Mouse (Mus musculus) midbrain, embryonic 16.5 days (tissue): ENCODE measurements around the gene Lage3. TPM values are rescaled to one million over a fixed set of nuclear protein-coding genes. Genes with fewer than 3 reads are reported as not detected.
A peak's percentile ranks its signal among the peaks of the same experiment; 100 is the strongest.
"Not testable (repeated sequence)": the region's sequence is repeated elsewhere in the genome, so short reads cannot be mapped to it uniquely, and the experiment has no call there.

Experiments used
- ATAC-seq: fragments of 200-750 bp; cut with Nextera tagmentation; 2 replicates; pipeline ENCODE4 v1.8.0; 2017; ENCODE audit warnings: moderate TSS enrichment
- H3K27ac ChIP-seq: fragments of 300-500 bp; sonication (generic); 2 replicates; pipeline ENCODE4 v1.5.1; 2014; ENCODE audit warnings: mild to moderate bottlenecking, low read length, mixed read lengths
- H3K27me3 ChIP-seq: fragments of 300-500 bp; sonication (generic); 2 replicates; pipeline ENCODE4 v1.6.1; 2014; ENCODE audit warnings: low read depth, low read length, mixed read lengths; ENCODE audit not compliant: control insufficient read depth, insufficient read depth
- H3K36me3 ChIP-seq: fragments of 300-500 bp; sonication (generic); 2 replicates; pipeline ENCODE4 v1.6.1; 2014; ENCODE audit warnings: mild to moderate bottlenecking, low read length, moderate library complexity, mixed read lengths; ENCODE audit not compliant: control insufficient read depth, insufficient read depth
- H3K4me1 ChIP-seq: fragments of 300-500 bp; sonication (generic); 2 replicates; pipeline ENCODE4 v1.6.1; 2014; ENCODE audit warnings: mild to moderate bottlenecking, low read length, mixed read lengths; ENCODE audit not compliant: control insufficient read depth, insufficient read depth
- H3K4me2 ChIP-seq: fragments of 300-500 bp; sonication (generic); 2 replicates; pipeline ENCODE4 v1.6.1; 2014; ENCODE audit warnings: mild to moderate bottlenecking, low read length, mixed read lengths
- H3K4me3 ChIP-seq: fragments of 300-500 bp; sonication (generic); 2 replicates; pipeline ENCODE4 v1.5.1; 2014; ENCODE audit warnings: low read depth, mild to moderate bottlenecking, low read length, moderate library complexity, mixed read lengths
- H3K9ac ChIP-seq: fragments of 300-500 bp; sonication (generic); 2 replicates; pipeline ENCODE4 v1.6.1; 2014; ENCODE audit warnings: low read depth, low read length, mixed read lengths
- H3K9me3 ChIP-seq: fragments of 300-500 bp; sonication (generic); replicated peaks from 2 replicates; pipeline ENCODE4 v1.6.1; 2014; ENCODE audit warnings: mild to moderate bottlenecking, low read length, mixed read lengths; ENCODE audit not compliant: control insufficient read depth, poor library complexity, severe bottlenecking
- WGBS: fragments of 180-500 bp; shearing (Covaris S2); extraction: QIAGEN DNeasy Blood & Tissue Kit; methylation state at CpG from one replicate; pipeline ENCODE4 v1.1.7; 2014; 5-methylcytosine and 5-hydroxymethylcytosine counted together
- polyA plus RNA-seq: library from polyadenylated mRNA; unstranded; fragments of >200 nt; fragmentation: Nextera tagmentation; extraction: Ambion mirVana; gene quantifications from 2 replicates; pipeline ENCODE4 v1.2.1, GENCODE M21; 2015

Lage3 gene
- polyA plus RNA-seq, 1 experiment from 2014 or later: 63.2 TPM

DNA sequence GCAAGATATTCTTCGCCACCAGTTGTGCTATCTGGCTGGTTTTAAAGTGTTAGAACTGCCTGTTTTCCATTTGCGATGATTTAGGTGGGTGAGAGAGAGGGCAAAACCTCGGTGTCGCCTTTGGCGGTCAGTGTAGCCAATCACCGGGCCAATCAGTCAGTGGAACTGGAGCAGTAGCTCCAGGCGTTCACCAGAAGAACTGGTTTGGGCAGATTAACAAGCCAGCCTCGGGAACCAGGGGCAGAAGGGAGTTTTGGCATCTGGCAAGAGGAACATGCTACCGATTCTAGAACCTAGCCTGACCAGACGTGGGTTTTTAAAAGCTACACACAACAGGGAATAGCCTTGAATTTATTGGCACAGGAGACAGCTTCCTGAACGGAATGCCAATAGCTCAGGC lies 5.8 kb upstream of the Lage3 start:
- no peaks in the 10 kb centered on the region for H3K27me3 ChIP-seq
- no peaks in the 10 kb centered on the region for H3K9me3 ChIP-seq
- no peaks in the 10 kb centered on the region for H3K36me3 ChIP-seq
- no peak overlapping the region for H3K4me2 ChIP-seq
- no peak for ATAC-seq
- H3K4me3 ChIP-seq: no peak overlapping the region
- H3K9ac ChIP-seq: no peak overlapping the region
- no peaks in the 10 kb centered on the region for H3K4me1 ChIP-seq
- WGBS: 57% methylated on average over 11 of the region's 11 CpGs
- H3K27ac ChIP-seq: no peak overlapping the region

- not testable (repeated sequence) for H3K4me1 ChIP-seq, H3K27me3 ChIP-seq, ATAC-seq, H3K4me2 ChIP-seq, H3K27ac ChIP-seq, H3K36me3 ChIP-seq, H3K9ac ChIP-seq, H3K9me3 ChIP-seq, H3K4me3 ChIP-seq
- WGBS: 100% methylated on average over 2 of the region's 3 CpGs
Measured at GRCm38 (mm10) chrX:74357069-74357468, 3.7 kb upstream of the Lage3 start.

GRCm38 (mm10) chrX:74352645-74353466 lies 562 bp downstream of the Lage3 start:
- Histone ChIP-seq H3K4me1 (peaks cover 2% of the 10 kb centered on the region; the same call in 1 of the 2 replicates), H3K9me3 (no peaks in the 10 kb centered on the region), H3K36me3 (no peaks in the 10 kb centered on the region), H3K27ac (peak overlapping the region; percentile 64), H3K27me3 (no peaks in the 10 kb centered on the region), H3K9ac (peak overlapping the region; percentile 61), H3K4me2 (peak overlapping the region; percentile 67), H3K4me3 (peak overlapping the region; percentile 39)
- WGBS: 20% methylated on average over 13 of the region's 13 CpGs
- peak; percentile 71 for ATAC-seq

- Histone ChIP-seq H3K9me3 (no peaks in the 10 kb centered on the region), H3K9ac (peak overlapping the region; percentile 73), H3K27ac (peak overlapping the region; percentile 89), H3K4me3 (peak overlapping the region; percentile 54), H3K36me3 (0 out of 2 replicates have a peak, but pooled peaks cover 5% of the 10 kb centered on the region), H3K27me3 (no peaks in the 10 kb centered on the region), H3K4me2 (peak overlapping the region; percentile 84), H3K4me1 (peaks cover 31% of the 10 kb centered on the region)
- ATAC-seq: no peak
- 26% methylated on average over 2 of the region's 2 CpGs for WGBS
Measured at GRCm38 (mm10) chrX:74330166-74330930, 23.1 kb downstream of the Lage3 start.

DNA sequence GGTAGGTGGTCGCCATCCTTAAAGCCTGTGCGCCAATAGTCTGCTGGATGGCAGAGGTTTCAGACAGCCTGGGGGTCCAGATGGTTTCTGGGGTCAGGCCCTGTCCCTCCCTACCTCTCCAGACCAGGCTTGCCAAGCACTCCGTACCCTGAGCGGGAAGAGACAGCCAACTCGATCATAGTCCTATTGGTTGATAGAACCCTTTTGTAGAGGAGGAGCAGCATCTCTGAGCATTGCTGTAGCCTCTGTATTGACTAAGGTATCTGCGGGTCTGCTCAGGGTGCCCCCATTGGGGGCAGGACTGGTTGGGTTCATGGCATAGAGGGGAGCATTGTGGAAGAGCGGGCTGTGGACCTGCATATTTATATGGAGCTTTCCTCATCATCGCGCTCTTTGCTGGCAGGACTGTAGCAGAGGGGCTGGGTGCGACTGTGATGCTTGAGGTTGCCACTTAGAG lies 24.2 kb downstream of the Lage3 start:
- Histone ChIP-seq H3K27me3 (no peaks in the 10 kb centered on the region), H3K4me3 (peak overlapping the region; percentile 54), H3K27ac (peak overlapping the region; percentile 89), H3K4me1 (peaks cover 31% of the 10 kb centered on the region), H3K9me3 (no peaks in the 10 kb centered on the region), H3K4me2 (peak overlapping the region; percentile 84), H3K36me3 (0 out of 2 replicates have a peak, but pooled peaks cover 5% of the 10 kb centered on the region), H3K9ac (peak overlapping the region; percentile 73)
- peak; percentile 74 for ATAC-seq
- 32% methylated on average over 10 of the region's 10 CpGs for WGBS

- Histone ChIP-seq H3K27ac (peak within 1 kb of the TSS; percentile 89), H3K36me3 (0 out of 2 replicates have a peak, but pooled peaks cover 3% of the 10 kb centered on the region), H3K4me1 (peaks cover 31% of the 10 kb centered on the region), H3K9ac (peak within 1 kb of the TSS; percentile 73), H3K4me3 (peak within 1 kb of the TSS; percentile 54), H3K4me2 (peak within 1 kb of the TSS; percentile 84), H3K27me3 (no peaks in the 10 kb centered on the region), H3K9me3 (no peaks in the 10 kb centered on the region)
- ATAC-seq: peak; percentile 95
- 25% methylated on average over 27 of the region's 30 CpGs for WGBS
Measured at GRCm38 (mm10) chrX:74328725-74329161, 24.7 kb downstream of the Lage3 start, which contains the start of gene Plxna3. Gene Plxna3 (plus strand): TSS chrX:74329066.

- peak within 1 kb of the TSS; percentile 73 for H3K9ac ChIP-seq
- H3K9me3 ChIP-seq: no peaks in the 10 kb centered on the region
- peak within 1 kb of the TSS; percentile 85 for H3K27ac ChIP-seq
- ATAC-seq: peak; percentile 95
- peaks cover 9% of the 10 kb centered on the region for H3K4me1 ChIP-seq
- WGBS: 24% methylated on average over 40 of the region's 59 CpGs
- H3K27me3 ChIP-seq: no peaks in the 10 kb centered on the region
- H3K4me3 ChIP-seq: peak within 1 kb of the TSS; percentile 61
- H3K4me2 ChIP-seq: peak within 1 kb of the TSS; percentile 76
- no peaks in the 10 kb centered on the region; the same call in 1 of the 2 replicates for H3K36me3 ChIP-seq
Measured at GRCm38 (mm10) chrX:74312540-74313464, 40.6 kb downstream of the Lage3 start, which contains the start of gene Fam50a. Gene Fam50a (plus strand): TSS chrX:74313033.
